Mouse (Mus musculus) adrenal gland, postnatal 4 days (tissue): Measurements from ENCODE around the gene Tap1. TPM values are rescaled to one million over a fixed set of nuclear protein-coding genes. Genes with fewer than 3 reads are reported as not detected.
A peak's percentile ranks its signal among the peaks of the same experiment; 100 is the strongest.

ENCODE experiments used
- DNase-seq, 2 experiments: peaks; one replicate each; pipeline ENCODE4 v3.0.0; 2021 to 2022; ENCODE audit warnings: low spot score in 2 of 2, mixed read lengths in 2 of 2
- total RNA-seq, 2 experiments: library from RNA; stranded (reverse); gene quantifications; 2 replicates each; pipeline ENCODE4 v1.2.3; 2021

The Tap1 gene
- total RNA-seq, 2 experiments from 2014 or later: 20.8 to 22.1 TPM

GRCm38 (mm10) chr17:34179019-34179418 is 8.3 kb upstream of the Tap1 start:
- no peak for DNase-seq

- no peak for DNase-seq
Observed at GRCm38 (mm10) chr17:34179913-34180859, 7.2 kb upstream of the Tap1 start.

- no peak for DNase-seq
Observed at GRCm38 (mm10) chr17:34183564-34184219, 3.7 kb upstream of the Tap1 start.

- DNase-seq: no peak
Observed at GRCm38 (mm10) chr17:34185526-34185925, 1.8 kb upstream of the Tap1 start.

GRCm38 (mm10) chr17:34186885-34187260 is 480 bp upstream of the Tap1 start:
- no peak for DNase-seq

- DNase-seq: no peak
Observed at GRCm38 (mm10) chr17:34188010-34188409, 657 bp downstream of the Tap1 start.

GRCm38 (mm10) chr17:34188986-34189385 is 1.6 kb downstream of the Tap1 start:
- DNase-seq: no peak

- no peak for DNase-seq
Observed at GRCm38 (mm10) chr17:34192852-34193251, 5.5 kb downstream of the Tap1 start.

GRCm38 (mm10) chr17:34193468-34193867 is 6.1 kb downstream of the Tap1 start:
- no peak for DNase-seq

GRCm38 (mm10) chr17:34194723-34195122 is 7.4 kb downstream of the Tap1 start:
- DNase-seq: no peak

GRCm38 (mm10) chr17:34196491-34196890 is 9.1 kb downstream of the Tap1 start:
- DNase-seq: no peak

- DNase-seq: peak; percentile 68 to 81
Observed at GRCm38 (mm10) chr17:34196941-34197894, 9.9 kb downstream of the Tap1 start, which contains the start of gene Psmb8. Gene Psmb8 (plus strand): TSS chr17:34197721.

- DNase-seq: no peak
Observed at GRCm38 (mm10) chr17:34197904-34198520, 10.7 kb downstream of the Tap1 start.

- no peak for DNase-seq
Observed at GRCm38 (mm10) chr17:34198521-34198912, 11.2 kb downstream of the Tap1 start.

GRCm38 (mm10) chr17:34199050-34199619 is 11.8 kb downstream of the Tap1 start:
- DNase-seq: no peak

- no peak for DNase-seq
Observed at GRCm38 (mm10) chr17:34200047-34200446, 12.7 kb downstream of the Tap1 start.

GRCm38 (mm10) chr17:34200772-34201505 is 13.6 kb downstream of the Tap1 start:
- DNase-seq: no peak

- DNase-seq: no peak
Observed at GRCm38 (mm10) chr17:34201506-34202055, 14.2 kb downstream of the Tap1 start.

- no peak for DNase-seq
Observed at GRCm38 (mm10) chr17:34202760-34203442, 15.5 kb downstream of the Tap1 start.
